Mouse (Mus musculus): ENCODE measurements around the gene Clip2. TPM values are rescaled to one million over a fixed set of nuclear protein-coding genes. Genes with fewer than 3 reads are reported as not detected.

Clip2 gene
- polyA plus RNA-seq, 1 experiment: 10.1 TPM

GRCm38 (mm10) chr5:134576517-134577220, 24.4 kb upstream of the Clip2 start:
- H3K27ac ChIP-seq (ENCODE audit: insufficient read depth, low read length): no peak overlapping the region

GRCm38 (mm10) chr5:134575833-134576232, 23.6 kb upstream of the Clip2 start:
- no peaks in the 10 kb centered on the region; the same call in 1 of the 2 replicates for H3K4me1 ChIP-seq (ENCODE audit: control insufficient read depth, insufficient read depth, insufficient read length)
- H3K36me3 ChIP-seq (ENCODE audit: control insufficient read depth, insufficient read depth, low read length): no peaks in the 10 kb centered on the region
- WGBS: 88% methylated on average over 5 of the region's 5 CpGs
- H3K27me3 ChIP-seq (ENCODE audit: control insufficient read depth, insufficient read depth, low read length): no peaks in the 10 kb centered on the region
- H3K4me3 ChIP-seq (ENCODE audit: extremely low read depth, insufficient read depth, insufficient read length): no peak overlapping the region
- no peak overlapping the region for H3K27ac ChIP-seq (ENCODE audit: insufficient read depth, low read length)
- TF ChIP-seq POLR2A (IDR thresholded peaks at IDR 0.05; ENCODE audit: low read depth, low read length): no peak
- no peak for TF ChIP-seq CTCF (IDR thresholded peaks at IDR 0.05; ENCODE audit: extremely low read depth, insufficient read depth, insufficient read length, insufficient replicate concordance)
- no peak for DNase-seq (ENCODE audit: low read depth in 1 of 2, low spot score in 2 of 2)

More at GRCm38 (mm10) chr5:134576517-134577220, 24.4 kb upstream of the Clip2 start:
- DNase-seq (ENCODE audit: low read depth in 1 of 2, low spot score in 2 of 2): no peak
- 87% methylated on average over 14 of the region's 14 CpGs for WGBS
- Histone ChIP-seq H3K36me3 (ENCODE audit: control insufficient read depth, insufficient read depth, low read length) (no peaks in the 10 kb centered on the region), H3K4me1 (ENCODE audit: control insufficient read depth, insufficient read depth, insufficient read length) (no peaks in the 10 kb centered on the region; the same call in 1 of the 2 replicates), H3K4me3 (ENCODE audit: extremely low read depth, insufficient read depth, insufficient read length) (no peak overlapping the region), H3K27me3 (ENCODE audit: control insufficient read depth, insufficient read depth, low read length) (no peaks in the 10 kb centered on the region)
- TF ChIP-seq CTCF (IDR thresholded peaks at IDR 0.05; ENCODE audit: extremely low read depth, insufficient read depth, insufficient read length, insufficient replicate concordance): no peak
- no peak for TF ChIP-seq POLR2A (IDR thresholded peaks at IDR 0.05; ENCODE audit: low read depth, low read length)

- peak overlapping the region; percentile 48 for H3K27ac ChIP-seq (ENCODE audit: insufficient read depth, low read length)
- no peaks in the 10 kb centered on the region for H3K27me3 ChIP-seq (ENCODE audit: control insufficient read depth, insufficient read depth, low read length)
- 28% methylated on average over 10 of the region's 10 CpGs for WGBS
- H3K4me3 ChIP-seq (ENCODE audit: extremely low read depth, insufficient read depth, insufficient read length): peak overlapping the region; percentile 63; the same call in 1 of the 2 replicates
- no peaks in the 10 kb centered on the region for H3K4me1 ChIP-seq (ENCODE audit: control insufficient read depth, insufficient read depth, insufficient read length)
- no peak for DNase-seq (ENCODE audit: low read depth in 1 of 2, low spot score in 2 of 2)
- H3K36me3 ChIP-seq (ENCODE audit: control insufficient read depth, insufficient read depth, low read length): no peaks in the 10 kb centered on the region
- TF ChIP-seq POLR2A (IDR thresholded peaks at IDR 0.05; ENCODE audit: low read depth, low read length) (no peak), CTCF (IDR thresholded peaks at IDR 0.05; ENCODE audit: extremely low read depth, insufficient read depth, insufficient read length, insufficient replicate concordance) (no peak)
Measured at GRCm38 (mm10) chr5:134572508-134573214, 20.4 kb upstream of the Clip2 start.

- TF ChIP-seq CTCF (IDR thresholded peaks at IDR 0.05; ENCODE audit: extremely low read depth, insufficient read depth, insufficient read length, insufficient replicate concordance) (no peak), POLR2A (IDR thresholded peaks at IDR 0.05; ENCODE audit: low read depth, low read length) (no peak; the same call in 1 of the 2 replicates)
- no peaks in the 10 kb centered on the region for H3K4me1 ChIP-seq (ENCODE audit: control insufficient read depth, insufficient read depth, insufficient read length)
- peak overlapping the region; percentile 48 for H3K27ac ChIP-seq (ENCODE audit: insufficient read depth, low read length)
- no peaks in the 10 kb centered on the region for H3K36me3 ChIP-seq (ENCODE audit: control insufficient read depth, insufficient read depth, low read length)
- WGBS: 4% methylated on average over 23 of the region's 23 CpGs
- peak overlapping the region; percentile 63 for H3K4me3 ChIP-seq (ENCODE audit: extremely low read depth, insufficient read depth, insufficient read length)
- no peaks in the 10 kb centered on the region for H3K27me3 ChIP-seq (ENCODE audit: control insufficient read depth, insufficient read depth, low read length)
- peak; percentile 41 to 43 for DNase-seq (ENCODE audit: low read depth in 1 of 2, low spot score in 2 of 2)
Measured at GRCm38 (mm10) chr5:134571730-134572507, 19.7 kb upstream of the Clip2 start.

- no peak for DNase-seq (ENCODE audit: low read depth in 1 of 2, low spot score in 2 of 2)
- Histone ChIP-seq H3K4me1 (ENCODE audit: control insufficient read depth, insufficient read depth, insufficient read length) (no peaks in the 10 kb centered on the region), H3K36me3 (ENCODE audit: control insufficient read depth, insufficient read depth, low read length) (no peaks in the 10 kb centered on the region), H3K27me3 (ENCODE audit: control insufficient read depth, insufficient read depth, low read length) (no peaks in the 10 kb centered on the region), H3K27ac (ENCODE audit: insufficient read depth, low read length) (no peak overlapping the region), H3K4me3 (ENCODE audit: extremely low read depth, insufficient read depth, insufficient read length) (no peak overlapping the region)
- no peak for TF ChIP-seq POLR2A (IDR thresholded peaks at IDR 0.05; ENCODE audit: low read depth, low read length)
- TF ChIP-seq CTCF (IDR thresholded peaks at IDR 0.05; ENCODE audit: extremely low read depth, insufficient read depth, insufficient read length, insufficient replicate concordance): no peak
- WGBS: 54% methylated on average over 8 of the region's 8 CpGs
Measured at GRCm38 (mm10) chr5:134568964-134569491, 16.8 kb upstream of the Clip2 start.

GRCm38 (mm10) chr5:134568030-134568429, 15.8 kb upstream of the Clip2 start:
- Histone ChIP-seq H3K36me3 (ENCODE audit: control insufficient read depth, insufficient read depth, low read length) (no peaks in the 10 kb centered on the region), H3K27me3 (ENCODE audit: control insufficient read depth, insufficient read depth, low read length) (no peaks in the 10 kb centered on the region), H3K27ac (ENCODE audit: insufficient read depth, low read length) (no peak overlapping the region), H3K4me3 (ENCODE audit: extremely low read depth, insufficient read depth, insufficient read length) (no peak overlapping the region), H3K4me1 (ENCODE audit: control insufficient read depth, insufficient read depth, insufficient read length) (no peaks in the 10 kb centered on the region)
- TF ChIP-seq POLR2A (IDR thresholded peaks at IDR 0.05; ENCODE audit: low read depth, low read length): no peak
- TF ChIP-seq CTCF (IDR thresholded peaks at IDR 0.05; ENCODE audit: extremely low read depth, insufficient read depth, insufficient read length, insufficient replicate concordance): no peak
- WGBS: 88% methylated on average over 3 of the region's 3 CpGs
- DNase-seq (ENCODE audit: low read depth in 1 of 2, low spot score in 2 of 2): no peak
